21 mouse cellular contexts compared by ENCODE assay signal in the genomic region with DNA sequence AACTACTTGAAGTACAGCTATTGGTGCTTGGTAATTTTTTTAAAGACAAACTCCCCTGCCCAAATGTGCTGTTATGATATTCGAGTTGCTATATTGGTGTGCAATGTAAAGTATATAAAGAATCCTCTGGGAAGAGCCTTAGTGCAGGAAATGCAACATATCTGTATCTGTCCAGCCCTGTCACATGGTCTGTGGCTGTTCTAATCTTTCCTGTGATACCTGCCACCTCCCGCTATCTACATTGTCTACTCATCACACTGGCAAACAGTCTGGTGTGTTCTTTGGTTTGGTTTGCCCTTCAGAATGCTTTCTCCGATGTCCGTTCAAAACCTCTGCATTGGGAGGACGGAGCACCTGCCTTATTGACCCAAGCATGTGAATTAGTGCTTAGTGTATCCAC.
DNase-seq lines count a peak whose midpoint lies in the region; ATAC-seq and TF ChIP-seq lines count a peak whose summit lies in the region.
"Had no signal": no experiment of that assay in that cellular context is flagged by ENCODE, and none has a peak within 500 bp of the region (broad histone marks: within the 10 kb centered on the region; RNA-seq: fewer than 3 reads in every experiment).

No protein-coding gene starts in this region.

- no peaks in the 10 kb centered on the region for H3K27me3 ChIP-seq in liver, embryonic 12.5 days (replicated peaks)
- no peaks in the 10 kb centered on the region for H3K27me3 ChIP-seq in liver, embryonic 13.5 days
- no peaks in the 10 kb centered on the region for H3K27me3 ChIP-seq in stomach, postnatal 0 days (ENCODE audit: control insufficient read depth, insufficient read depth, low read length)
- H3K27me3 ChIP-seq: embryonic facial prominence, embryonic 13.5 days; forebrain, embryonic 12.5 days; heart, embryonic 15.5 days; hindbrain, embryonic 15.5 days had no signal

- WGBS in liver, embryonic 12.5 days (ENCODE audit: insufficient replicate concordance): 54% methylated on average over 5 of the region's 5 CpGs
- WGBS in liver, embryonic 13.5 days (ENCODE audit: insufficient replicate concordance): 45% methylated on average over 5 of the region's 5 CpGs
- WGBS in stomach, postnatal 0 days: 81% methylated on average over 5 of the region's 5 CpGs

- no peak overlapping the region for H3K9ac ChIP-seq in liver, embryonic 12.5 days
- no peak overlapping the region for H3K9ac ChIP-seq in liver, embryonic 13.5 days
- H3K9ac ChIP-seq in stomach, postnatal 0 days (ENCODE audit: low read length): no peak overlapping the region
- H3K9ac ChIP-seq: embryonic facial prominence, embryonic 13.5 days; forebrain, embryonic 12.5 days; heart, embryonic 15.5 days; hindbrain, embryonic 15.5 days had no signal

- H3K9me3 ChIP-seq in liver, embryonic 12.5 days (replicated peaks): no peaks in the 10 kb centered on the region
- H3K9me3 ChIP-seq in liver, embryonic 13.5 days (replicated peaks): no peaks in the 10 kb centered on the region
- H3K9me3 ChIP-seq in stomach, postnatal 0 days (ENCODE audit: control insufficient read depth, low read length): no peaks in the 10 kb centered on the region
- H3K9me3 ChIP-seq: embryonic facial prominence, embryonic 13.5 days; forebrain, embryonic 12.5 days; heart, embryonic 15.5 days; hindbrain, embryonic 15.5 days had no signal

- H3K4me2 ChIP-seq in liver, embryonic 12.5 days: no peak overlapping the region
- no peak overlapping the region for H3K4me2 ChIP-seq in liver, embryonic 13.5 days
- no peak overlapping the region for H3K4me2 ChIP-seq in stomach, postnatal 0 days (replicated peaks; ENCODE audit: low read depth)
- H3K4me2 ChIP-seq: embryonic facial prominence, embryonic 13.5 days; forebrain, embryonic 12.5 days; heart, embryonic 11.5 days; heart, embryonic 15.5 days; hindbrain, embryonic 15.5 days had no signal

- DNase-seq in liver: no peak
- peak; percentile 3 for DNase-seq in c-Kit-positive CD71-positive TER-119-positive erythroid progenitor cells, embryonic 14.5 days (ENCODE audit: low spot score)
- DNase-seq in liver, embryonic 13.5 days: peak; percentile 2
- no peak for DNase-seq in stomach, postnatal 0 days (ENCODE audit: low spot score)
- no peak for DNase-seq in kidney, postnatal 14 days
- no peak for DNase-seq in layer of hippocampus, adult 11-12 months (ENCODE audit: low spot score)
- DNase-seq in lung, postnatal 25 days (ENCODE audit: low spot score): no peak
- DNase-seq: adrenal gland, adult 8-10 months; cerebellum, adult 18-20 months; cerebellum, adult 9-11 months; cerebellum, postnatal 36 days; gastrocnemius, postnatal 10 days; heart, adult 18-20 months; heart, postnatal 14 days had no signal

- no peak for TF ChIP-seq CTCF in stomach, postnatal 0 days (IDR thresholded peaks at IDR 0.05; ENCODE audit: low read depth)

- TF ChIP-seq EP300 in stomach, postnatal 0 days (optimal IDR thresholded peaks at IDR 0.05): no peak

- H3K27ac ChIP-seq in liver, embryonic 12.5 days: no peak overlapping the region
- H3K27ac ChIP-seq in liver, embryonic 13.5 days: no peak overlapping the region
- H3K27ac ChIP-seq in stomach, postnatal 0 days (replicated peaks): no peak overlapping the region
- H3K27ac ChIP-seq: embryonic facial prominence, embryonic 13.5 days; forebrain, embryonic 12.5 days; heart, embryonic 15.5 days; hindbrain, embryonic 15.5 days had no signal

- H3K36me3 ChIP-seq in liver, embryonic 12.5 days: no peaks in the 10 kb centered on the region
- no peaks in the 10 kb centered on the region for H3K36me3 ChIP-seq in liver, embryonic 13.5 days
- H3K36me3 ChIP-seq in stomach, postnatal 0 days (ENCODE audit: control insufficient read depth, insufficient read depth, low read length): no peaks in the 10 kb centered on the region
- H3K36me3 ChIP-seq: embryonic facial prominence, embryonic 13.5 days; forebrain, embryonic 12.5 days; heart, embryonic 15.5 days; hindbrain, embryonic 15.5 days had no signal

- peak; percentile 79 for ATAC-seq in liver, embryonic 12.5 days
- peak; percentile 73 for ATAC-seq in liver, embryonic 13.5 days (ENCODE audit: low read depth)
- ATAC-seq in stomach, postnatal 0 days (ENCODE audit: low FRiP score, low TSS enrichment): 0 out of 2 replicates have a peak, but pooled peaks have one; percentile 10
- ATAC-seq: forebrain, embryonic 16.5 days had no signal

- H3K4me1 ChIP-seq in liver, embryonic 12.5 days: peaks cover 9% of the 10 kb centered on the region
- H3K4me1 ChIP-seq in liver, embryonic 13.5 days (replicated peaks): peaks cover 4% of the 10 kb centered on the region
- no peaks in the 10 kb centered on the region for H3K4me1 ChIP-seq in stomach, postnatal 0 days (replicated peaks; ENCODE audit: control insufficient read depth, insufficient read depth)
- H3K4me1 ChIP-seq: embryonic facial prominence, embryonic 13.5 days; forebrain, embryonic 12.5 days; heart, embryonic 15.5 days; hindbrain, embryonic 15.5 days had no signal

- no peak overlapping the region for H3K4me3 ChIP-seq in liver, embryonic 12.5 days
- no peak overlapping the region for H3K4me3 ChIP-seq in liver, embryonic 13.5 days (replicated peaks)
- no peak overlapping the region for H3K4me3 ChIP-seq in stomach, postnatal 0 days (ENCODE audit: low read depth, low read length)
- H3K4me3 ChIP-seq: embryonic facial prominence, embryonic 13.5 days; forebrain, embryonic 12.5 days; heart, embryonic 15.5 days; hindbrain, embryonic 15.5 days had no signal

Comparison
In these comparisons a context has a peak if more than half of its experiments do, and no peak if none do; other contexts are left out.
1. DNase-seq: peak in c-Kit-positive CD71-positive TER-119-positive erythroid progenitor cells, embryonic 14.5 days (single experiment) and liver, embryonic 13.5 days (single experiment); none in liver (single experiment), stomach, postnatal 0 days (single experiment), kidney, postnatal 14 days (single experiment), layer of hippocampus, adult 11-12 months (single experiment) and lung, postnatal 25 days (single experiment).
2. ATAC-seq: peak in every context shown above with its lines; median percentile 79 in liver, embryonic 12.5 days; 73 in liver, embryonic 13.5 days; 10 in stomach, postnatal 0 days.